Mouse (Mus musculus) cerebellum, adult 2 months (tissue): ENCODE measurements around the gene Enpep.

ENCODE experiments used
- CTCF ChIP-seq: fragments of 200-500 bp; IDR thresholded peaks from 2 replicates; pipeline ENCODE4 v1.5.1; 2011; ENCODE audit warnings: low read depth, mild to moderate bottlenecking, control low read depth, low read length, moderate library complexity, borderline replicate concordance; ENCODE audit not compliant: insufficient read depth
- POLR2A ChIP-seq: fragments of 200-500 bp; IDR thresholded peaks from 2 replicates; pipeline ENCODE4 v1.6.1; 2011; ENCODE audit warnings: low read length, control low read depth, borderline replicate concordance; ENCODE audit not compliant: insufficient read depth

DNA sequence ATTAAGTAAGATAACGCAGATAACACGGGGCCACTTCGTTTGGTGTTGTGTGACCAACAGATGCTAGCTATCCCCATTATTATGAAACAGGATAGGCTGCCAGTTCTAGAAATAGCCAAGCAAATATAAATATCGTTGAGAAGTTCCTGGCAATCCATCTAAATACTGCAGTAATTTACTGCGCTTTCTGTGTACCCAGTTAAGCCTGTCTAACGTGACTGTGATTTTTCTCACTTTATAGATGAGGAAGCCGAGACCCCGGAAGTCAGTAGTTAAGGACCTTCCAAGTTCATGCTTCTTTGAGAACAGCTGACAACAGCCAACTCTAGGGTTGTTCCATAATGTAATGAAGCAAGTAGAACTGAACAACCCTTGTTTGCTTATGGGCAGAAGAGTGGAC, 45.4 kb downstream of the Enpep start:
- no peak for TF ChIP-seq POLR2A
- no peak for TF ChIP-seq CTCF
